Mouse (Mus musculus) neural tube, embryonic 14.5 days (tissue): ENCODE data around the gene Lpp. TPM values are rescaled to one million over a fixed set of nuclear protein-coding genes. Genes with fewer than 3 reads are reported as not detected.
A peak's percentile ranks its signal among the peaks of the same experiment; 100 is the strongest.

ENCODE experiments used
- ATAC-seq: fragments of 200-750 bp; cut with Nextera tagmentation; 2 replicates; pipeline ENCODE4 v1.8.0; 2017; ENCODE audit warnings: low read depth, mild to moderate bottlenecking, moderate TSS enrichment, moderate library complexity
- H3K27ac ChIP-seq: fragments of 300-500 bp; sonication (generic); 2 replicates; pipeline ENCODE4 v1.5.1; 2014; ENCODE audit warnings: low read depth, mild to moderate bottlenecking, control low read depth, low read length, moderate library complexity, mixed read lengths
- H3K27me3 ChIP-seq: fragments of 300-500 bp; sonication (generic); 2 replicates; pipeline ENCODE4 v1.6.1; 2014; ENCODE audit warnings: low read length; ENCODE audit not compliant: control insufficient read depth, insufficient read depth
- H3K36me3 ChIP-seq: fragments of 300-500 bp; sonication (generic); 2 replicates; pipeline ENCODE4 v1.6.1; 2014; ENCODE audit warnings: low read length, mixed read lengths; ENCODE audit not compliant: control insufficient read depth, insufficient read depth
- H3K4me1 ChIP-seq: fragments of 300-500 bp; sonication (generic); 2 replicates; pipeline ENCODE4 v1.6.1; 2014; ENCODE audit warnings: low read length; ENCODE audit not compliant: control insufficient read depth, insufficient read depth
- H3K4me2 ChIP-seq: fragments of 300-500 bp; sonication (generic); 2 replicates; pipeline ENCODE4 v1.6.1; 2014; ENCODE audit warnings: mild to moderate bottlenecking, low read depth, low read length, control low read depth
- H3K4me3 ChIP-seq: fragments of 300-500 bp; sonication (generic); 2 replicates; pipeline ENCODE4 v1.5.1; 2014; ENCODE audit warnings: low read depth, low read length, control low read depth, mixed read lengths
- H3K9ac ChIP-seq: fragments of 300-500 bp; sonication (generic); replicated peaks from 2 replicates; pipeline ENCODE4 v1.6.1; 2014; ENCODE audit warnings: low read depth, mild to moderate bottlenecking, control low read depth, low read length, mixed read lengths
- H3K9me3 ChIP-seq: fragments of 300-500 bp; sonication (generic); 2 replicates; pipeline ENCODE4 v1.6.1; 2016; ENCODE audit warnings: low read length; ENCODE audit not compliant: control insufficient read depth
- WGBS: fragments of 180-500 bp; shearing (Covaris S2); extraction: QIAGEN DNeasy Blood & Tissue Kit; methylation state at CpG from one replicate; pipeline ENCODE4 v1.1.7; 2014; 5-methylcytosine and 5-hydroxymethylcytosine counted together
- polyA plus RNA-seq: library from polyadenylated mRNA; unstranded; fragments of >200 nt; fragmentation: Nextera tagmentation; extraction: Ambion mirVana; gene quantifications from 2 replicates; pipeline ENCODE4 v1.2.1, GENCODE M21; 2014

The Lpp gene
- polyA plus RNA-seq, 1 experiment from 2014 or later, result 7.0 TPM

DNA sequence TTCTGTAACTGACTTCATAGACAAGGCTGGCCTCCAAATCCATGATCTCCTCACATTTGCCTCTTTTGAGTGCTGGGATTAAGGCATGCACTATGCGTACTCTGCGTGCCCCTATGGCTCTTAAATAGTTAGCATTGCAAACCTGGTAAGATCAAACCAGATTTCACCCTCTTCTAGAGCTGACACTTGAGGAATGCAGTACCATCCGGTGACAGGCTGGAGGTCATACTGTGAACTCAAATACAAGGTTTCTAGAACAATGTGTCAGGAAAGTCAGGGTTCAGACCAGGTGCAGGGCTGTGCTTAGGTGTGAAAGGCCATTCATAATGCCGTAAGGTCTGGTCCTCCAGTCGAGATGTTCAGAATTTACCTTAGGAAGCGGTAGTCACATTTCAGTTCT lies 18.0 kb downstream of the Lpp start:
- no peaks in the 10 kb centered on the region for H3K27me3 ChIP-seq
- no peaks in the 10 kb centered on the region for H3K9me3 ChIP-seq
- no peak for ATAC-seq
- no peaks in the 10 kb centered on the region for H3K4me1 ChIP-seq
- H3K4me2 ChIP-seq, result no peak overlapping the region
- WGBS, result 92% methylated on average over 6 of the region's 6 CpGs
- no peaks in the 10 kb centered on the region for H3K36me3 ChIP-seq
- H3K9ac ChIP-seq, result no peak overlapping the region
- no peak overlapping the region for H3K27ac ChIP-seq
- no peak overlapping the region for H3K4me3 ChIP-seq

DNA sequence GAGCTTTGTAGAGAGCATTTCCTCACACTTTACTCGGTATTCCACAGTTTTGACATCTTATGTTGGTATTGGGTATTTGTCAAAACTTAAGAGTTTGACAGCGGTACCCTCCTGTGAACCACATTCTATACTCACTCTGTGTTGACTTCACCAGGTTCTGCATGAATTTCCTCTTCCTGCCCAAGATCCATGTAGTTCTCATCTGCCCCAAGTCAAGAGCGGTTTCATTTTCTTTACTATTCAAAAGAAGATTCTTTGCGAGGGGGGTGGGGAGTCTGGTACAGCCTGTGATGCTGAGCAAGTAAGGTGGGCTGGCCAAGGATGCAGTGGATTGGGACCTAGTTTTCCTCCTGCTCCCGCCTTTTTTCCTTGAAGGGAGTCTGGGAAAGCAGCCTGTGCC lies 18.9 kb downstream of the Lpp start:
- Histone ChIP-seq H3K36me3 (no peaks in the 10 kb centered on the region), H3K27ac (no peak overlapping the region), H3K4me1 (no peaks in the 10 kb centered on the region), H3K4me3 (no peak overlapping the region), H3K9ac (no peak overlapping the region), H3K27me3 (no peaks in the 10 kb centered on the region), H3K4me2 (no peak overlapping the region), H3K9me3 (no peaks in the 10 kb centered on the region)
- ATAC-seq, result no peak
- WGBS, result 91% methylated on average over 5 of the region's 5 CpGs

DNA sequence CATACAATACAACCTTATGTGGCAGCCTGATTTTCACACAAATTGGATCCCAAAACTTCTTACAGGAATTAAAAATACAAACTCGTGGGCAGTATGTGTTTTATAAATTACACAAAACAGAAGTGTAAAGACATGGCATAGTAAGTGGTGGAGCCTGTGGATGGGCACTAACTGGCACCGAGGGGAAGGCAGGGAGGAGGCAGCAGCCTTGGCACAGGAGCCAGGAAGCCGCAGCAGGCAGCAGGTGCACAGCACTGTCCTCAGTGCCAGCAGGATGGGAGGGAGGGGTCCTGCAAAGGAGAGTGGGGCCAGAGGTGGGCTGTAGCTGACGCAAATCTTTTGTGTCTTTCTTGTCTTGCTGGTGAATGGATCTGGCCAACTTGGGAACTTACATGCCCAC lies 19.8 kb downstream of the Lpp start:
- H3K27me3 ChIP-seq, result no peaks in the 10 kb centered on the region
- H3K27ac ChIP-seq, result no peak overlapping the region
- no peaks in the 10 kb centered on the region for H3K36me3 ChIP-seq
- WGBS, result 74% methylated on average over 4 of the region's 4 CpGs
- ATAC-seq, result no peak; the same call in 1 of the 2 replicates
- no peak overlapping the region for H3K4me3 ChIP-seq
- no peaks in the 10 kb centered on the region for H3K9me3 ChIP-seq
- no peaks in the 10 kb centered on the region for H3K4me1 ChIP-seq
- no peak overlapping the region for H3K9ac ChIP-seq
- no peak overlapping the region for H3K4me2 ChIP-seq

DNA sequence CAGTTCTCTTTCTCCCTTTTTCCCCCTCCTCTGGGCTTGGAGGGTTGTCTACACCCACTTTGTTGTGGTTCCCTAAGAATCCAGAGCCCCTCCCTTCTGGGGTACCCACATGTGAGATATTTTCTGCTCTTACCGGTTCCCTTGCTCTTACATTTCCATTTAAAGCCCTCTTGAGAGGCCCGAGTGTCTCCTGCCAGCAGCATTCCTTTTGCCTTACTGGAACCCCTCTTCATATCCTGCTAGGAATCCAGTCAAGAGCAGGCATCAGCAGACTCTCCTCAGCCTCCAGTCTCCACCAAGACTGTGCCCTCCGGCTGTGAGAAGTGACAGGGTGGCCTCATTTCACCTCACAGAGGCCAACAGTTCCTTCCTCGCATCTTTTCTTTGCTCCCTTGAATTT lies 24.7 kb downstream of the Lpp start:
- Histone ChIP-seq H3K9me3 (no peaks in the 10 kb centered on the region), H3K36me3 (no peaks in the 10 kb centered on the region), H3K4me1 (no peaks in the 10 kb centered on the region), H3K27me3 (no peaks in the 10 kb centered on the region), H3K27ac (no peak overlapping the region), H3K4me2 (no peak overlapping the region), H3K9ac (no peak overlapping the region), H3K4me3 (no peak overlapping the region)
- 77% methylated on average over 4 of the region's 4 CpGs for WGBS
- ATAC-seq, result no peak

DNA sequence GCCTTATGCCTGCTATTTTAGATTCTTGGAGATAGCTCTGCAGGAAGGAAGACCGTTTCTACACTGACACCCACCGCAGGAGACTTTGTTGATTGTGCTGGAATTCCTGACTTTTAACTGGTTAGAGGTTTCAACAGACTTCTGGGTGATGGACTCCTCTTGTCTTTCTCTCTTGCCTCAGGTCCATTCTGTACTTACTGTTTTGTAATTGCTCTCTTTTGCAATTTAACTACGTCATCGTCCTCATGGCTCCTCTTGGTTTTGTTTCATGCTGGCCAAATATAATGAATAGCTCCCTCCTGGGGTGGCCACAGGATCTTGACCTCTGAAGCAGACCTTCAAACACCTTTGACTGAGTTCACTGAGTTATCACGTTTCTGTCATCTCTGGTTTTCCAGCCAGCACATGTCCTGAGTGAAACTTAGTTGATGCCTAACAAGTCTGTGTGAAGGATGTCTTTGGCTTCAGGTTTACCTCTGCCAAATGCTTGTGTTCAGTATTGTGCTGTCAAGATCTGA lies 27.4 kb downstream of the Lpp start:
- ATAC-seq, result no peak
- H3K9ac ChIP-seq, result no peak overlapping the region
- H3K4me2 ChIP-seq, result no peak overlapping the region
- 80% methylated on average over 5 of the region's 5 CpGs for WGBS
- H3K36me3 ChIP-seq, result no peaks in the 10 kb centered on the region
- no peaks in the 10 kb centered on the region for H3K27me3 ChIP-seq
- H3K4me3 ChIP-seq, result no peak overlapping the region
- no peaks in the 10 kb centered on the region for H3K9me3 ChIP-seq
- no peak overlapping the region for H3K27ac ChIP-seq
- no peaks in the 10 kb centered on the region for H3K4me1 ChIP-seq

DNA sequence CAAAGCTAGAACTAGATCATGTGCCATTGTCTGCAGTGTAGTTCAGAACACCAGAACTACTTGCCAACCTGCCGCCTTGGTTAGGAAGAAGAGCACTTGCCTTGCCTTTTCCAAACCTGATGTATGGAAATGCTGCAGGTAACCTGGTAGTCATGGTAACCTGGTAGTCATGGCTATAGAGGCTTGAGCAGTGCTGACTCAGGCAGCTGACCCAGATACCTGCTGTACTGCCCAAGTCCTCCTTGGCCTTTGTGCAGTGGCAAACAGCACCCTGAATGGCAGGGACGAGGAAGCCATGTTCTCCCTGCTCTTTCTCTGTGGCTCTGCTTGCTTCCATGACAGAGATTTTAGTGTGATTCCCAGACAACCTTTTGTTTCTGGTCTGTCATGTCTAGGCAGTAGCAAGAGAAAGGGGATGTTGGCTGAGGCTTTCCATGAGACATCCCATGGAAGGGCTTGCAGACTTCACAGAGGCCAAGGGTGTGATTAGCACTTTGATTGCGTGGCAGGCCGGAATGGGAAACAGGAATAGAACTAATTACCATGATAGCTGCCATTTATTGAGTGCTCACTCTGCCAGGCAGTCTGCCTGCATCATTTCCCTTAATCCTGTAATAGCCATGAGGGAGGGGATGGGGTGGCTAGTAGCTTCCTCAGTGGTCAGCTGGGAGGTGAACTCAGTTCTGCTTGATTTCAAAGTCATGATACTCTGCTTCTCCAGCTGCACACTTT lies 28.5 kb downstream of the Lpp start:
- Histone ChIP-seq H3K4me2 (no peak overlapping the region), H3K36me3 (no peaks in the 10 kb centered on the region), H3K9ac (no peak overlapping the region), H3K27ac (no peak overlapping the region), H3K27me3 (no peaks in the 10 kb centered on the region), H3K4me1 (no peaks in the 10 kb centered on the region), H3K9me3 (no peaks in the 10 kb centered on the region), H3K4me3 (no peak overlapping the region)
- ATAC-seq, result no peak; the same call in 1 of the 2 replicates
- WGBS, result 55% methylated on average over 4 of the region's 4 CpGs

DNA sequence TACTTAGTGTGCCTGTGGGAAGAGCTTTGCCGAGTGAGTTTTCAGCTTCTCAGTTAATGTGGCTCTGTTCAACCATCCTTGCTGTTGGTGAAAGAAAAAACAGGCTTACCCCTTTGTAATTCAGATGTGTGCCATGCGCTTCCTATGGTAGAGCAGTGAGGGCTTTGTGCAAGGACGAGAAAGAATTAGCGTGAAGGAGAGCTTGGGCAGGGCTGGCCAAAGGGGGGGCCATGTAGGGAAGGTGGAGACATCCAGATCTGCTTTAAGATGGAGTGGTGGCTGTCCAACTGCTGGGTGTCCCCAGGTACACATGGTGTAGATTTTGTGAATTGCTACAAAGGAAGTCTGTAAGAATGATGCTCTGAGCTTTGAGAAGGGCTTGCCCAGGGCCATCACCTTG lies 29.9 kb downstream of the Lpp start:
- WGBS, result 30% methylated on average over 4 of the region's 4 CpGs
- no peaks in the 10 kb centered on the region for H3K36me3 ChIP-seq
- ATAC-seq, result peak; percentile 24; the same call in 1 of the 2 replicates

DNA sequence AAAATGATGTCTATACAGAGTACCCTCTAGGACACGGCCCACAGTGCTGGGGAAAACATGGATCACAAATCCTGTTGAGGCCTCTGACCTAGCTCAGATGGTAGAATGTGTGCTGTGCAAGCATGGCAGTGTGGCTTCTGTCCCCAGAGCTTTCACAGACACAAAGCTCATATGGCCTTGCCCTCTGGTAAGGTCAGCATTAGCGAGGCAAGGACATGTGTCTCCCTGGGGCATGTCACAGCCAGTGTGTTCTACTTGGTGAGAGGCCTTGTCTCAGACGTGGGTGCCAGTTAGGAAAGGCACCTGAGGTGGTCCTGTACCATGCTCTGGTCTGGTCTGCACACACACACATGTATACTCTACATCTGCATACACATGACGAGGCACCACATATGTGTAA lies 30.4 kb downstream of the Lpp start:
- Histone ChIP-seq H3K27ac (no peak overlapping the region), H3K4me3 (no peak overlapping the region), H3K4me1 (no peaks in the 10 kb centered on the region), H3K27me3 (no peaks in the 10 kb centered on the region), H3K9me3 (no peaks in the 10 kb centered on the region), H3K4me2 (no peak overlapping the region), H3K36me3 (no peaks in the 10 kb centered on the region), H3K9ac (no peak overlapping the region)
- 84% methylated on average over 4 of the region's 4 CpGs for WGBS
- 0 out of 2 replicates have a peak, but pooled peaks have one; percentile 31 for ATAC-seq

More for the DNA sequence above, 29.9 kb downstream of the Lpp start:
- Histone ChIP-seq H3K4me3 (no peak overlapping the region), H3K27ac (no peak overlapping the region), H3K9me3 (no peaks in the 10 kb centered on the region), H3K4me2 (no peak overlapping the region), H3K4me1 (no peaks in the 10 kb centered on the region), H3K27me3 (no peaks in the 10 kb centered on the region), H3K9ac (no peak overlapping the region)

DNA sequence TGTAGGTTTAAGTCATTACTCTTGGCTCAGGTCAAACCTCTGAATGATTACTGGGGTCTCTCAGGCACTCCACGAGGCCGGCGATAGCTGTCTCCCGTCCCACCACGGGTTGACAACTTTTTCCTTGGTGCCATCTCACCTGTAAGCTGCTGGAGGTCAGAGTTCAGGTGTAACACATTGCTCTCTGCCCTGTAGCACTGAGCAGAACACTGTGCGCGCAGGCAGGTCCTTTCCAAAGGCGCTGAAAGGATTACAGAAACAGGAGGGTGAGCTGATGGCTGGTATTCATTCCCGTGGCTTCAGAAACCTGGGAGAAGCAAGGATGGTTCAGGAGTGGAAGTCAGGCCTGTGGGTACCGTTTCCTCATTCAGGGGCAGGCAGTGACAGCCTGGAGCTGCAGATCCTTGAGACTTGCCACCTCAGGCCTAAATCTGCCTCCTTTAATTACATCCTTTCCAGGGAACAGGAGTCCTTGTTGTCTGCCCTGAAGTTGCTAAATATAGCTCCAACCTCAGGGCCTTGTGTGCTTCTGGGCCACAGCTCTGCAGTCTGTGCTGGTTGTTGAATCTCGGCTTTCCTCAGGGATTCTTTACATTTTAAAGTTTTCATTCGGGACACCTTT lies 31.2 kb downstream of the Lpp start:
- WGBS, result 89% methylated on average over 12 of the region's 12 CpGs
- no peaks in the 10 kb centered on the region for H3K36me3 ChIP-seq
- H3K4me2 ChIP-seq, result no peak overlapping the region
- no peak overlapping the region for H3K27ac ChIP-seq
- no peaks in the 10 kb centered on the region for H3K27me3 ChIP-seq
- H3K9ac ChIP-seq, result no peak overlapping the region
- no peaks in the 10 kb centered on the region for H3K4me1 ChIP-seq
- no peaks in the 10 kb centered on the region for H3K9me3 ChIP-seq
- H3K4me3 ChIP-seq, result no peak overlapping the region
- ATAC-seq, result no peak
